Mouse (Mus musculus) ES-Bruce4 (cell line): ENCODE measurements around the gene Extl2.

Experiments
- CTCF ChIP-seq: IDR thresholded peaks from one replicate; pipeline ENCODE4 v1.8.1; 2011; ENCODE audit warnings: low read depth, low read length
- POLR2A ChIP-seq: IDR thresholded peaks from one replicate; pipeline ENCODE4 v1.8.1; 2011; ENCODE audit warnings: low read length; ENCODE audit not compliant: insufficient read depth

DNA sequence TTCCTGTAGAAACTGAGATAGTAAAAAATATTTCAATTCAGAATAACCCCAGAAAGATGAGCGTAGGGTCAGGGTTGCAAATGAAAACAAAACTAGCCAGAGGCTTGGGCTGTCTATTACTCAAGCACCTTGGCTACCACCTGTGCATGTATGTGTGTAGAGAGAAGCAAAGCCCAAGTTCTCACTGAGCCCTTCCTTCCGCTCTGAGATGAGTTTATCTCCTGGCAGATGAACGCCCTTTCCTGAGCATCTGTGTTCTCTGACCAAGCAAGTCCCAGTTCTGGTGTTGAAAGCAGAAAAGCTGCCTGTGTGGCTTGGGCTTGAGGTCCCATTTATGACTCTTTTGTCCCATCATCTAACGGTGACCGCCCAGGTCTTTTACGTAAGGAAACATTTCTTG lies 7.6 kb downstream of the Extl2 start:
- no peak for TF ChIP-seq CTCF
- TF ChIP-seq POLR2A = no peak
